Mouse (Mus musculus): Measurements from ENCODE around the gene Matn3.

Gene Matn3

GRCm38 (mm10) chr12:8947714-8948464 lies at the start of gene Matn3:
Gene Matn3 (plus strand): TSS chr12:8947929.
- peak; percentile 83 for DNase-seq

- DNase-seq = no peak
Measured at GRCm38 (mm10) chr12:8898879-8899785, 48.6 kb upstream of the Matn3 start.

- no peak for DNase-seq
Measured at GRCm38 (mm10) chr12:8900107-8900698, 47.5 kb upstream of the Matn3 start.

GRCm38 (mm10) chr12:8900919-8901663 lies 46.6 kb upstream of the Matn3 start:
- DNase-seq = peak; percentile 35

- DNase-seq = no peak
Measured at GRCm38 (mm10) chr12:8901934-8902333, 45.8 kb upstream of the Matn3 start.

GRCm38 (mm10) chr12:8902479-8902878 lies 45.2 kb upstream of the Matn3 start:
- DNase-seq = no peak

- peak; percentile 53 for DNase-seq
Measured at GRCm38 (mm10) chr12:8912860-8913685, 34.7 kb upstream of the Matn3 start.

- no peak for DNase-seq
Measured at GRCm38 (mm10) chr12:8913701-8914340, 33.9 kb upstream of the Matn3 start.

- peak; percentile 31 for DNase-seq
Measured at GRCm38 (mm10) chr12:8916378-8916777, 31.4 kb upstream of the Matn3 start.

GRCm38 (mm10) chr12:8919231-8919630 lies 28.5 kb upstream of the Matn3 start:
- no peak for DNase-seq

GRCm38 (mm10) chr12:8920996-8921393 lies 26.7 kb upstream of the Matn3 start:
- no peak for DNase-seq

- peak; percentile 99 for DNase-seq
Measured at GRCm38 (mm10) chr12:8921394-8922368, 26.0 kb upstream of the Matn3 start, which contains the start of gene Laptm4a. Gene Laptm4a (plus strand): TSS chr12:8921664.

- no peak for DNase-seq
Measured at GRCm38 (mm10) chr12:8922369-8923124, 25.2 kb upstream of the Matn3 start.

- peak; percentile 30 for DNase-seq
Measured at GRCm38 (mm10) chr12:8923125-8923410, 24.7 kb upstream of the Matn3 start.

- no peak for DNase-seq
Measured at GRCm38 (mm10) chr12:8923603-8924002, 24.1 kb upstream of the Matn3 start.

- no peak for DNase-seq
Measured at GRCm38 (mm10) chr12:8927652-8928051, 20.1 kb upstream of the Matn3 start.

- no peak for DNase-seq
Measured at GRCm38 (mm10) chr12:8928766-8929165, 19.0 kb upstream of the Matn3 start.

- DNase-seq = no peak
Measured at GRCm38 (mm10) chr12:8931083-8931482, 16.6 kb upstream of the Matn3 start.

GRCm38 (mm10) chr12:8935349-8935748 lies 12.4 kb upstream of the Matn3 start:
- DNase-seq = peak; percentile 91

Measured in kidney, adult 9 months (tissue).